Mouse (Mus musculus): ENCODE measurements around the gene Pfkfb2.
"Not testable (repeated sequence)": the region's sequence is repeated elsewhere in the genome, so short reads cannot be mapped to it uniquely, and the experiment has no call there.

Pfkfb2 gene

GRCm38 (mm10) chr1:130698601-130699000 lies 30.5 kb downstream of the Pfkfb2 start:
- no peak for DNase-seq (ENCODE audit: extremely low spot score)

GRCm38 (mm10) chr1:130683905-130684304 lies 45.1 kb downstream of the Pfkfb2 start:
- no peak for DNase-seq (ENCODE audit: extremely low spot score)

- no peak for DNase-seq (ENCODE audit: extremely low spot score)
Measured at GRCm38 (mm10) chr1:130681656-130682413, 47.2 kb downstream of the Pfkfb2 start.

- DNase-seq (ENCODE audit: extremely low spot score) = no peak
Measured at GRCm38 (mm10) chr1:130681075-130681474, 48.0 kb downstream of the Pfkfb2 start.

DNA sequence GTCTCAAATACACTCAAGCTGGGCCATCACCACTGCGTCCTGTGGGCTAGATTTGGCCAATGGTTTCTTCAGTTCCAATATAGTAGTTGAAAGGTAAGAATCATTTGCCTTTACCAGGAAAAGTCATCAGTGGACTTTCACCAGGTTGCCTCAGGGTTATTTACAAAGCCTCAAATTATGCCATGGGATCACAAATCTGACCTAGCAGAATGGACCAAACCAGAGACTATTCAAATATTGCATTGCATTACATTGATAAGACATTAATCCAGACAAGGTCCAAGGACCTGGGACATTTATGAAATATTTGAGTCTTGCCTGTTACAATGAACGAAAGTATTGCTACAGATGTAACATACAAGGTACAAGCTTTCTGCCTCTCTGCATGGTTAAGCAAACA lies 50.5 kb downstream of the Pfkfb2 start:
- DNase-seq (ENCODE audit: extremely low spot score) = no peak

DNA sequence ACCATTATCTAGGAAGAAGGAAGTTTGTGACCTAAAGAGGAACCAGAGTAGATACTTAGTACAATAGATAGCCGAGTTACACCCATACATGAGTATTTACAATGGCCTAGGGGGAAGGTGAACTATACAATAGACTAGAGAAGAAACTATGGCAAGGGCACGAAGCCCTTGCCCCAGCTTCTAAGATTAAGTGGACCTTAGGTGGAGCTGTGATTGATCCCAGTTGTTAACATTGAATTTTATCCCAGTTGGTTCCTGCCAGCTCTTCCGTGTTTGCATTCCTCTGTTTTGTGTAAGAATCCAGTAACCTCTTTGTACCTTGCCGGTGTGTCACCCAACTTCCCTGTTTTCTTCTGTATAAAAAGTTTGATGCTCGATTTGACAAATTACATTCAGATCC lies 65.5 kb downstream of the Pfkfb2 start:
- DNase-seq (ENCODE audit: extremely low spot score) = not testable (repeated sequence)

GRCm38 (mm10) chr1:130661454-130661853 lies 67.6 kb downstream of the Pfkfb2 start, which contains the start of gene C4bp:
TSS of gene C4bp (minus strand) at chr1:130661632.
- no peak for DNase-seq (ENCODE audit: extremely low spot score)

GRCm38 (mm10) chr1:130659641-130660040 lies 69.4 kb downstream of the Pfkfb2 start:
- not testable (repeated sequence) for DNase-seq (ENCODE audit: extremely low spot score)

DNA sequence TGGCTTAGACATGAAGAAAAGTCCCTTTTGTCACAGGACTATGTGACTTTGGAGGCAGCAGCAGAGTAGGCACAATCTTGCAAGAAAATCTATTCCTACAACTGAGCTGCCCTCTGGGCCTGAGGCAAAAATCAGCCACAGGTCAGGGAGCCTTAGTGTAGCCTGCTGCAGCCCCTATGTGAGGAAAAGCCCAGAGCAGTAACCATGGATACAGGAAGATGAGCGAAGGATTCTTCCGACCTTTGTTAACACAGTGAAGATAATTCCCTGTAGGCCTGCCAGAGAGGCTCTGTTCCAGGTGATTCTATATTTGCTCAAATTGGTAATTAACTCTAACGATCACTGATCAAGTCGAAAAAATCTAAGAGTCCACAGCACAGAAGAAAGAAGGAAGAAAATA lies 85.0 kb downstream of the Pfkfb2 start:
- no peak for DNase-seq (ENCODE audit: extremely low spot score)

DNA sequence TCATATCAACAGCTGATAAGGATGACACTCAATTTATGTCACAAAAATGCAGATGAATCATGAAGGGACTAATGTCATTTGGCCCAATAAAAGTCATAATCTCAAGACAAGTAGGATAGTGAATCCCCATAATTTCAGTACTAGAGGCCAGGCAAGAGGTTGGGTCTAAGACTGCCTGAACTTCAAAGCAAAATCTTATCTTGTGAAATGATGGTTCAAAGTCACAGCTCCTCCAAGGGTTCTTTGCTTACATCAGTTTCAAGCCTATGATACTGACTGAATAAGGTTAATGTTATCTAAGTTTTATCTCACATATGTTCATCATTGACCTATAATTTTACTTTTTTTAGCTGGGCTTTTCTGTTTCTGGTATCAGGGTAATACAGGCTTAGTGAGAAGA lies 88.1 kb downstream of the Pfkfb2 start:
- DNase-seq (ENCODE audit: extremely low spot score) = no peak
